Comparison of ENCODE assay signal across 10 mouse cellular contexts in genomic region chr2:155878964-155879876, GRCm38 (mm10). TPM values are rescaled to one million over a fixed set of nuclear protein-coding genes. Genes with fewer than 3 reads are reported as not detected.
DNase-seq lines count a peak whose midpoint lies in the region; ATAC-seq lines count a peak whose summit lies in the region.
"Had no signal": no experiment of that assay in that cellular context is flagged by ENCODE, and none has a peak within 500 bp of the region (broad histone marks: within the 10 kb centered on the region; RNA-seq: fewer than 3 reads in every experiment).

No protein-coding gene starts in this region.

- no peaks in the 10 kb centered on the region for H3K4me1 ChIP-seq in intestine, embryonic 16.5 days (ENCODE audit: control insufficient read depth, insufficient read depth, low read length)
- H3K4me1 ChIP-seq: midbrain, embryonic 12.5 days had no signal

- no peak overlapping the region for H3K27ac ChIP-seq in intestine, embryonic 16.5 days (ENCODE audit: low read length)
- H3K27ac ChIP-seq: midbrain, embryonic 12.5 days had no signal

- H3K4me3 ChIP-seq in intestine, embryonic 16.5 days (ENCODE audit: low read length) = no peak overlapping the region
- H3K4me3 ChIP-seq: midbrain, embryonic 12.5 days had no signal

- ATAC-seq in intestine, embryonic 16.5 days = no peak
- ATAC-seq: intestine, postnatal 0 days had no signal

- 85% methylated on average over 21 of the region's 21 CpGs for WGBS in intestine, embryonic 16.5 days

- no peaks in the 10 kb centered on the region for H3K27me3 ChIP-seq in intestine, embryonic 16.5 days (replicated peaks; ENCODE audit: control insufficient read depth, insufficient read depth, low read length)
- H3K27me3 ChIP-seq: midbrain, embryonic 12.5 days had no signal

- peak; percentile 33 for DNase-seq in urinary bladder, postnatal 14 days (ENCODE audit: low spot score)
- DNase-seq in urinary bladder, adult 2 months (ENCODE audit: low spot score) = no peak
- DNase-seq in adrenal gland, postnatal 14 days = peak; percentile 76
- peak; percentile 55 for DNase-seq in kidney, adult 9 months
- DNase-seq in right cerebral cortex, postnatal 25 days = no peak
- DNase-seq in ovary, postnatal 36 days (ENCODE audit: low spot score) = no peak
- DNase-seq: gastrocnemius, postnatal 10 days had no signal

- H3K4me2 ChIP-seq in intestine, embryonic 16.5 days (ENCODE audit: low read depth, low read length) = no peak overlapping the region
- H3K4me2 ChIP-seq: midbrain, embryonic 12.5 days had no signal

- no peaks in the 10 kb centered on the region for H3K9me3 ChIP-seq in intestine, embryonic 16.5 days (ENCODE audit: control insufficient read depth, low read length)
- H3K9me3 ChIP-seq: midbrain, embryonic 12.5 days had no signal

- H3K9ac ChIP-seq in intestine, embryonic 16.5 days (ENCODE audit: low read depth, low read length) = no peak overlapping the region
- H3K9ac ChIP-seq: midbrain, embryonic 12.5 days had no signal

- peaks cover 10% of the 10 kb centered on the region; the same call in 1 of the 2 replicates for H3K36me3 ChIP-seq in intestine, embryonic 16.5 days (ENCODE audit: control insufficient read depth, insufficient read depth, low read length)

RNA-seq across cellular contexts. Expression of gene Fam83c, which starts 44.6 kb away (rescaled TPM):
- polyA plus RNA-seq in urinary bladder, adult 2 months (2012; rRNA removed) = 2.6 and 3.7 TPM in 2 replicates
- total RNA-seq in adrenal gland, postnatal 14 days (2021) = not detected in 2 replicates
- 0.33 and 0.35 TPM in 2 replicates for polyA plus RNA-seq in intestine, embryonic 16.5 days (2015; fragmentation: Nextera tagmentation; extraction: Ambion mirVana)
- total RNA-seq: gastrocnemius, postnatal 10 days had no signal

RNA-seq across cellular contexts. Expression of gene Uqcc1, which starts 50.9 kb away (rescaled TPM):
- 47.0 and 60.2 TPM in 2 replicates for polyA plus RNA-seq in urinary bladder, adult 2 months (2012; rRNA removed)
- 141 and 154 TPM in 2 replicates for total RNA-seq in adrenal gland, postnatal 14 days (2021)
- polyA plus RNA-seq in intestine, embryonic 16.5 days (2015; fragmentation: Nextera tagmentation; extraction: Ambion mirVana) = 84.5 and 92.8 TPM in 2 replicates

RNA-seq across cellular contexts. Expression of gene Eif6, which starts 52.5 kb away (rescaled TPM):
- polyA plus RNA-seq in urinary bladder, adult 2 months (2012; rRNA removed) = 63.3 and 65.9 TPM in 2 replicates
- 113 and 133 TPM in 2 replicates for total RNA-seq in adrenal gland, postnatal 14 days (2021)
- polyA plus RNA-seq in intestine, embryonic 16.5 days (2015; fragmentation: Nextera tagmentation; extraction: Ambion mirVana) = 279 and 287 TPM in 2 replicates

RNA-seq across cellular contexts. Expression of gene BC029722, which starts 60.0 kb away (rescaled TPM):
- 42.8 and 48.4 TPM in 2 replicates for polyA plus RNA-seq in urinary bladder, adult 2 months (2012; rRNA removed)
- 81.1 and 87.2 TPM in 2 replicates for total RNA-seq in adrenal gland, postnatal 14 days (2021)
- polyA plus RNA-seq in intestine, embryonic 16.5 days (2015; fragmentation: Nextera tagmentation; extraction: Ambion mirVana) = 27.4 and 30.0 TPM in 2 replicates

Comparison
In these comparisons a context has a peak if more than half of its experiments do, and no peak if none do; other contexts are left out.
1. DNase-seq: peak in urinary bladder, postnatal 14 days (single experiment), adrenal gland, postnatal 14 days (single experiment) and kidney, adult 9 months (single experiment); none in urinary bladder, adult 2 months (single experiment), right cerebral cortex, postnatal 25 days (single experiment) and ovary, postnatal 36 days (single experiment).